Mouse (Mus musculus) ES-E14 (cell line): ENCODE data around the gene Sbf2.

Experiments
- CHD2 ChIP-seq: IDR thresholded peaks from 2 replicates; pipeline ENCODE4 v1.6.1; 2014; ENCODE audit warnings: mild to moderate bottlenecking, low read depth, low read length, inconsistent platforms
- MAFK ChIP-seq: IDR thresholded peaks from 2 replicates; pipeline ENCODE4 v1.6.1; 2014; ENCODE audit warnings: mild to moderate bottlenecking, low read depth, low read length, inconsistent platforms; ENCODE audit not compliant: insufficient read depth
- ZNF384 ChIP-seq: IDR thresholded peaks from 2 replicates; pipeline ENCODE4 v1.6.1; 2012; ENCODE audit warnings: low read depth, low read length, inconsistent platforms

- TF ChIP-seq CHD2: no peak
- no peak for TF ChIP-seq ZNF384
- TF ChIP-seq MAFK: no peak
Observed at GRCm38 (mm10) chr7:110498653-110499052, 116.1 kb downstream of the Sbf2 start.
